Mouse (Mus musculus) embryonic facial prominence, embryonic 14.5 days (tissue): Measurements from ENCODE around the gene Plekhg5. TPM values are rescaled to one million over a fixed set of nuclear protein-coding genes. Genes with fewer than 3 reads are reported as not detected.

ENCODE experiments used
- ATAC-seq: fragments of 200-750 bp; cut with Nextera tagmentation; 2 replicates; pipeline ENCODE4 v1.8.0; 2017; ENCODE audit warnings: low read depth, moderate number of reproducible peaks, moderate TSS enrichment
- DNase-seq: peaks from one replicate; pipeline ENCODE4 v3.0.0-alpha.2; 2015; ENCODE audit warnings: low spot score
- H3K27ac ChIP-seq: fragments of 300-500 bp; sonication (generic); replicated peaks from 2 replicates; pipeline ENCODE4 v1.5.1; 2014; ENCODE audit warnings: low read depth, mild to moderate bottlenecking, low read length, moderate library complexity
- H3K27me3 ChIP-seq: fragments of 300-500 bp; sonication (generic); replicated peaks from 2 replicates; pipeline ENCODE4 v1.6.1; 2014; ENCODE audit warnings: low read length; ENCODE audit not compliant: control insufficient read depth, insufficient read depth
- H3K36me3 ChIP-seq: fragments of 300-500 bp; sonication (generic); 2 replicates; pipeline ENCODE4 v1.6.1; 2014; ENCODE audit warnings: low read length, mixed read lengths; ENCODE audit not compliant: control insufficient read depth, insufficient read depth
- H3K4me1 ChIP-seq: fragments of 300-500 bp; sonication (generic); 2 replicates; pipeline ENCODE4 v1.6.1; 2014; ENCODE audit warnings: antibody characterized with exemption, low read length; ENCODE audit not compliant: control insufficient read depth, insufficient read depth
- H3K4me2 ChIP-seq: fragments of 300-500 bp; sonication (generic); 2 replicates; pipeline ENCODE4 v1.6.1; 2014; ENCODE audit warnings: low read depth, mild to moderate bottlenecking, low read length, moderate library complexity, mixed read lengths
- H3K4me3 ChIP-seq: fragments of 300-500 bp; sonication (generic); 2 replicates; pipeline ENCODE4 v1.5.1; 2014; ENCODE audit warnings: low read depth, mild to moderate bottlenecking, low read length
- H3K9ac ChIP-seq: fragments of 300-500 bp; sonication (generic); 2 replicates; pipeline ENCODE4 v1.6.1; 2014; ENCODE audit warnings: low read depth, mild to moderate bottlenecking, low read length, moderate library complexity, mixed read lengths
- H3K9me3 ChIP-seq: fragments of 300-500 bp; sonication (generic); 2 replicates; pipeline ENCODE4 v1.6.1; 2016; ENCODE audit warnings: low read length; ENCODE audit not compliant: control insufficient read depth
- WGBS: fragments of 180-500 bp; shearing (Covaris S2); extraction: QIAGEN DNeasy Blood & Tissue Kit; methylation state at CpG from one replicate; pipeline ENCODE4 v1.1.7; 2014; 5-methylcytosine and 5-hydroxymethylcytosine counted together
- polyA plus RNA-seq: library from polyadenylated mRNA; unstranded; fragments of >200 nt; fragmentation: Nextera tagmentation; extraction: Ambion mirVana; gene quantifications from 2 replicates; pipeline ENCODE4 v1.2.1, GENCODE M21; 2014

Plekhg5 gene
- polyA plus RNA-seq, 1 experiment from 2014 or later: 12.0 TPM

- no peak for ATAC-seq
- WGBS: 96% methylated on average over 2 of the region's 2 CpGs
- no peak for DNase-seq
- Histone ChIP-seq H3K4me3 (no peak overlapping the region), H3K4me1 (peaks cover 12% of the 10 kb centered on the region), H3K9me3 (no peaks in the 10 kb centered on the region), H3K9ac (no peak overlapping the region), H3K4me2 (no peak overlapping the region), H3K27me3 (peaks cover 45% of the 10 kb centered on the region), H3K27ac (no peak overlapping the region), H3K36me3 (no peaks in the 10 kb centered on the region)
Measured at GRCm38 (mm10) chr4:152136876-152137250, 64.6 kb downstream of the Plekhg5 start.

- ATAC-seq: peak; percentile 88
- H3K4me1 ChIP-seq: 0 out of 2 replicates have a peak, but pooled peaks cover 6% of the 10 kb centered on the region
- WGBS: 4% methylated on average over 39 of the region's 51 CpGs
- H3K4me2 ChIP-seq: peak overlapping the region; percentile 67
- peak overlapping the region; percentile 44 for H3K4me3 ChIP-seq
- no peak overlapping the region for H3K9ac ChIP-seq
- no peaks in the 10 kb centered on the region for H3K9me3 ChIP-seq
- H3K27me3 ChIP-seq: peaks cover 28% of the 10 kb centered on the region
- no peaks in the 10 kb centered on the region for H3K36me3 ChIP-seq
- H3K27ac ChIP-seq: no peak overlapping the region
- DNase-seq: peak; percentile 80
Measured at GRCm38 (mm10) chr4:152138497-152139260, 66.4 kb downstream of the Plekhg5 start.

GRCm38 (mm10) chr4:152140441-152140840 is 68.1 kb downstream of the Plekhg5 start:
- 31% methylated on average over 6 of the region's 6 CpGs for WGBS
- ATAC-seq (no peak), DNase-seq (no peak)
- H3K27ac ChIP-seq: no peak overlapping the region
- H3K4me1 ChIP-seq: 0 out of 2 replicates have a peak, but pooled peaks cover 6% of the 10 kb centered on the region
- no peak overlapping the region for H3K4me3 ChIP-seq
- H3K9me3 ChIP-seq: no peaks in the 10 kb centered on the region
- H3K27me3 ChIP-seq: peaks cover 20% of the 10 kb centered on the region
- H3K36me3 ChIP-seq: no peaks in the 10 kb centered on the region
- no peak overlapping the region for H3K9ac ChIP-seq
- no peak overlapping the region for H3K4me2 ChIP-seq

GRCm38 (mm10) chr4:152141521-152142135 is 69.3 kb downstream of the Plekhg5 start:
- no peak overlapping the region for H3K27ac ChIP-seq
- 76% methylated on average over 8 of the region's 8 CpGs for WGBS
- no peaks in the 10 kb centered on the region for H3K9me3 ChIP-seq
- H3K36me3 ChIP-seq: no peaks in the 10 kb centered on the region
- H3K9ac ChIP-seq: no peak overlapping the region
- no peak overlapping the region for H3K4me3 ChIP-seq
- H3K4me1 ChIP-seq: 0 out of 2 replicates have a peak, but pooled peaks cover 6% of the 10 kb centered on the region
- H3K4me2 ChIP-seq: no peak overlapping the region
- DNase-seq: no peak
- peaks cover 20% of the 10 kb centered on the region for H3K27me3 ChIP-seq
- no peak for ATAC-seq

- Histone ChIP-seq H3K4me1 (0 out of 2 replicates have a peak, but pooled peaks cover 5% of the 10 kb centered on the region), H3K9me3 (no peaks in the 10 kb centered on the region), H3K27me3 (peaks cover 15% of the 10 kb centered on the region), H3K4me2 (no peak overlapping the region), H3K36me3 (no peaks in the 10 kb centered on the region), H3K27ac (no peak overlapping the region), H3K9ac (no peak overlapping the region), H3K4me3 (no peak overlapping the region)
- no peak for DNase-seq
- ATAC-seq: no peak
- 46% methylated on average over 1 of the region's 1 CpGs for WGBS
Measured at GRCm38 (mm10) chr4:152143632-152144031, 71.3 kb downstream of the Plekhg5 start.

GRCm38 (mm10) chr4:152145473-152145872 is 73.2 kb downstream of the Plekhg5 start:
- DNase-seq: no peak
- Histone ChIP-seq H3K4me2 (no peak overlapping the region), H3K36me3 (no peaks in the 10 kb centered on the region), H3K9ac (no peak overlapping the region), H3K4me1 (no peaks in the 10 kb centered on the region), H3K27me3 (peaks cover 20% of the 10 kb centered on the region), H3K27ac (no peak overlapping the region), H3K9me3 (no peaks in the 10 kb centered on the region), H3K4me3 (no peak overlapping the region)
- WGBS: 84% methylated on average over 8 of the region's 10 CpGs
- ATAC-seq: no peak

- Histone ChIP-seq H3K36me3 (no peaks in the 10 kb centered on the region), H3K27ac (no peak overlapping the region), H3K9me3 (no peaks in the 10 kb centered on the region), H3K4me2 (no peak overlapping the region), H3K27me3 (peaks cover 25% of the 10 kb centered on the region), H3K4me1 (no peaks in the 10 kb centered on the region), H3K9ac (no peak overlapping the region), H3K4me3 (no peak overlapping the region)
- WGBS: 64% methylated on average over 11 of the region's 11 CpGs
- DNase-seq (no peak), ATAC-seq (no peak)
Measured at GRCm38 (mm10) chr4:152146033-152146827, 73.9 kb downstream of the Plekhg5 start.

- Histone ChIP-seq H3K36me3 (no peaks in the 10 kb centered on the region), H3K27me3 (peaks cover 62% of the 10 kb centered on the region), H3K4me1 (peaks cover 3% of the 10 kb centered on the region; the same call in 1 of the 2 replicates), H3K9ac (no peak overlapping the region), H3K9me3 (no peaks in the 10 kb centered on the region), H3K4me3 (no peak overlapping the region), H3K27ac (no peak overlapping the region), H3K4me2 (no peak overlapping the region)
- DNase-seq (no peak), ATAC-seq (no peak)
- 66% methylated on average over 4 of the region's 4 CpGs for WGBS
Measured at GRCm38 (mm10) chr4:152150546-152150945, 78.2 kb downstream of the Plekhg5 start.
